Mouse (Mus musculus): Measurements from ENCODE around the gene Itpkc. TPM values are rescaled to one million over a fixed set of nuclear protein-coding genes. Genes with fewer than 3 reads are reported as not detected.

The Itpkc gene
- polyA plus RNA-seq, 1 experiment from 2014 or later: 11.6 TPM

DNA sequence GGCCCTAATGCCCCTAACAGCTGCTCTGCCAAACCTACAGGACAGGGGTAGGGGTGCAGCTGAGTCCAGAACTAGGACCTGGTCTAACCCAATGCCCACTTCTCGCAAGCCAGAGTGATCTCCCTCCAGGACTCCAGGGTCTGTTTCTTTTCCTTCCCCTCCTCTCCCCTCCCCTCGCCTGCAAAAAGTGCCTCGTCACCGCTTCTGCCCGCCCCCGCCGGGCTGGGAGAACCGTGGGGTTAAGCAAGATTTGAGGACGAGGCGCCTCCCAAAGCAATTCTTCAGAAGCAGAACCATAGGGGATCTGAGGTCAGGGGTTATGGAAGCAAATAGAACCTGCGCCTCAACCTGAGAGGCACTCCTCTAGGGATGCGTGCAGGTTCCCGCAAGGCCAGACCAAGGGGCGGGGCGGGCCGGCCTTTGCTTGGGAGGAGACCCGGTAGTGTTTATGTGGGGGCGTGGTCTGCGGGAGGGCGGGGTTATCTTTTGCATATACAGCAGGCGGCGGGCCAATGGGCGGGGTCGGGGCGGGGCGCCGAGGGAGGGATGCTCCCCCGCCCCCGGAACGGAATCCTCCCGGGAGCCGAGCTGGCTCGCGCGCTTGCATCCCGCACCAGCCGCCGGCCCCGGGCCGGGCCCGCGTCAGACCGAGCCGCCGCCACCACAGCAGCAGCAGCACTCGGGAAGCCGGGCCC, 29.9 kb upstream of the Itpkc start, which contains the start of gene Numbl:
Gene Numbl (plus strand): TSS at position 229 of the 695 bp plus-strand sequence.
- TF ChIP-seq CTCF (IDR thresholded peaks at IDR 0.05; ENCODE audit: low read depth) (no peak), EP300 (optimal IDR thresholded peaks at IDR 0.05) (no peak)
- ATAC-seq (ENCODE audit: low FRiP score, low TSS enrichment) (peak; percentile 86), DNase-seq (ENCODE audit: low spot score) (peak; percentile 98)
- H3K4me3 ChIP-seq (ENCODE audit: low read depth, low read length): peak within 1 kb of the TSS; percentile 81
- 0 out of 2 replicates have a peak, but pooled peaks cover 2% of the 10 kb centered on the region for H3K4me1 ChIP-seq (replicated peaks; ENCODE audit: control insufficient read depth, insufficient read depth)
- WGBS: under 1% methylated on average over 39 of the region's 47 CpGs
- peak within 1 kb of the TSS; percentile 92 for H3K9ac ChIP-seq (ENCODE audit: low read length)
- H3K9me3 ChIP-seq (ENCODE audit: control insufficient read depth, low read length): no peaks in the 10 kb centered on the region
- H3K27me3 ChIP-seq (ENCODE audit: control insufficient read depth, insufficient read depth, low read length): no peaks in the 10 kb centered on the region
- H3K27ac ChIP-seq (replicated peaks): peak within 1 kb of the TSS; percentile 87
- H3K36me3 ChIP-seq (ENCODE audit: control insufficient read depth, insufficient read depth, low read length): 0 out of 2 replicates have a peak, but pooled peaks cover 2% of the 10 kb centered on the region
- peak within 1 kb of the TSS; percentile 72 for H3K4me2 ChIP-seq (replicated peaks; ENCODE audit: low read depth)

- Histone ChIP-seq H3K36me3 (ENCODE audit: control insufficient read depth, insufficient read depth, low read length) (no peaks in the 10 kb centered on the region), H3K4me1 (replicated peaks; ENCODE audit: control insufficient read depth, insufficient read depth) (0 out of 2 replicates have a peak, but pooled peaks cover 2% of the 10 kb centered on the region), H3K9ac (ENCODE audit: low read length) (peak overlapping the region; percentile 58), H3K4me2 (replicated peaks; ENCODE audit: low read depth) (peak overlapping the region; percentile 72), H3K4me3 (ENCODE audit: low read depth, low read length) (peak overlapping the region; percentile 81), H3K27ac (replicated peaks) (peak overlapping the region; percentile 87), H3K9me3 (ENCODE audit: control insufficient read depth, low read length) (no peaks in the 10 kb centered on the region), H3K27me3 (ENCODE audit: control insufficient read depth, insufficient read depth, low read length) (no peaks in the 10 kb centered on the region)
- DNase-seq (ENCODE audit: low spot score): peak; percentile 32
- WGBS: 15% methylated on average over 2 of the region's 6 CpGs
- no peak for TF ChIP-seq EP300 (optimal IDR thresholded peaks at IDR 0.05)
- no peak for TF ChIP-seq CTCF (IDR thresholded peaks at IDR 0.05; ENCODE audit: low read depth)
- ATAC-seq (ENCODE audit: low FRiP score, low TSS enrichment): no peak
Measured at GRCm38 (mm10) chr7:27257852-27258204, 29.4 kb upstream of the Itpkc start.

GRCm38 (mm10) chr7:27257046-27257851, 28.8 kb upstream of the Itpkc start:
- DNase-seq (ENCODE audit: low spot score) (peak; percentile 61), ATAC-seq (ENCODE audit: low FRiP score, low TSS enrichment) (no peak; the same call in 1 of the 2 replicates)
- Histone ChIP-seq H3K9me3 (ENCODE audit: control insufficient read depth, low read length) (no peaks in the 10 kb centered on the region), H3K36me3 (ENCODE audit: control insufficient read depth, insufficient read depth, low read length) (no peaks in the 10 kb centered on the region), H3K27ac (replicated peaks) (peak overlapping the region; percentile 87), H3K9ac (ENCODE audit: low read length) (peak overlapping the region; percentile 31; the same call in 1 of the 2 replicates), H3K4me2 (replicated peaks; ENCODE audit: low read depth) (peak overlapping the region; percentile 72), H3K4me3 (ENCODE audit: low read depth, low read length) (peak overlapping the region; percentile 81), H3K27me3 (ENCODE audit: control insufficient read depth, insufficient read depth, low read length) (no peaks in the 10 kb centered on the region), H3K4me1 (replicated peaks; ENCODE audit: control insufficient read depth, insufficient read depth) (0 out of 2 replicates have a peak, but pooled peaks cover 2% of the 10 kb centered on the region)
- WGBS: 27% methylated on average over 27 of the region's 27 CpGs
- TF ChIP-seq CTCF (IDR thresholded peaks at IDR 0.05; ENCODE audit: low read depth) (0 out of 2 replicates have a peak, but pooled peaks have one; percentile 5), EP300 (optimal IDR thresholded peaks at IDR 0.05) (no peak)

DNA sequence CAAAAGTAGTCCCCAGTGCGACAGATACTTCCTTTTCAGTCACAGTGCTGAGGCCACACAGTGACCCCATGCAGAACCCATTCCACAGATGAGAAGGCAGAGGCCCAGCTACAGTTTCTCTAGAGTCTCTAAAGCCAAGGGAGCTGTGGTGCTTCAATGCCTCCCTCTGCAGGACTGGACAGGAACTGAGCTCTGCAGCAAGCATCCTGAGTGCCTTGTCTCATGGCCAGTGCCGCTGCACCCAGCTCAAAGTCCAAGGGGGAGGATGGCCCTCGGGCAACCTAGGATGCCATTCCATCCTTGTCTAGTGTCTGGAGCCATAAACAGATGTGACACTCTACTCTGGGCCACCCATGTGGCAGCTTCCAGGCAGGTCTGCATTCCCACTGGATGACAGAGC, 27.3 kb upstream of the Itpkc start:
- Histone ChIP-seq H3K4me1 (replicated peaks; ENCODE audit: control insufficient read depth, insufficient read depth) (0 out of 2 replicates have a peak, but pooled peaks cover 2% of the 10 kb centered on the region), H3K4me3 (ENCODE audit: low read depth, low read length) (no peak overlapping the region), H3K9ac (ENCODE audit: low read length) (no peak overlapping the region), H3K27ac (replicated peaks) (no peak overlapping the region), H3K27me3 (ENCODE audit: control insufficient read depth, insufficient read depth, low read length) (no peaks in the 10 kb centered on the region), H3K4me2 (replicated peaks; ENCODE audit: low read depth) (no peak overlapping the region), H3K9me3 (ENCODE audit: control insufficient read depth, low read length) (no peaks in the 10 kb centered on the region), H3K36me3 (ENCODE audit: control insufficient read depth, insufficient read depth, low read length) (no peaks in the 10 kb centered on the region)
- no peak for ATAC-seq (ENCODE audit: low FRiP score, low TSS enrichment)
- peak; percentile 76 for TF ChIP-seq CTCF (IDR thresholded peaks at IDR 0.05; ENCODE audit: low read depth)
- TF ChIP-seq EP300 (optimal IDR thresholded peaks at IDR 0.05): no peak
- WGBS: 68% methylated on average over 3 of the region's 3 CpGs
- peak; percentile 55 for DNase-seq (ENCODE audit: low spot score)

DNA sequence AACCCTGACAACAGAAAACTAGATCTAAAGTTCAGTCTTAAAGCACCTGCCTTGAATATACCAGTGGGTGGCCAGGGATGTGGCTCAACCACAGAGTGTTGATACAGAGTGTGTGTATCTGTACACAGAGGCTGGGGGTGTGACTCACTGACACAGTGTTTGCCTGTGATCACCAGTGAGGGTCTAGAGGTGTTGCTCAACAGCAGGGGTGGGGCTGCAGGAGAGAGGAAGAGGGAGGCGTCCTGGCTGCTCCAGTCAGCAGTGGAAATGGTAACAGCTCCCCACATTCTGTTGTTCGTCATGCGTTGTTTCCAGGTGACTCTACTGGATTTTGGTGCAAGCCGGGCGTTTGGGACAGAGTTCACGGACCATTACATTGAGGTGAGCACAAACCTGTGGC, 23.5 kb upstream of the Itpkc start:
- Histone ChIP-seq H3K4me1 (replicated peaks; ENCODE audit: control insufficient read depth, insufficient read depth) (no peaks in the 10 kb centered on the region), H3K4me2 (replicated peaks; ENCODE audit: low read depth) (no peak overlapping the region), H3K4me3 (ENCODE audit: low read depth, low read length) (no peak overlapping the region), H3K9me3 (ENCODE audit: control insufficient read depth, low read length) (no peaks in the 10 kb centered on the region), H3K27me3 (ENCODE audit: control insufficient read depth, insufficient read depth, low read length) (no peaks in the 10 kb centered on the region), H3K9ac (ENCODE audit: low read length) (no peak overlapping the region), H3K27ac (replicated peaks) (peak overlapping the region; percentile 63), H3K36me3 (ENCODE audit: control insufficient read depth, insufficient read depth, low read length) (peaks cover under 1% of the 10 kb centered on the region; the same call in 1 of the 2 replicates)
- TF ChIP-seq CTCF (IDR thresholded peaks at IDR 0.05; ENCODE audit: low read depth): 0 out of 2 replicates have a peak, but pooled peaks have one; percentile 2
- TF ChIP-seq EP300 (optimal IDR thresholded peaks at IDR 0.05): no peak
- 59% methylated on average over 6 of the region's 6 CpGs for WGBS
- ATAC-seq (ENCODE audit: low FRiP score, low TSS enrichment) (peak; percentile 95), DNase-seq (ENCODE audit: low spot score) (peak; percentile 85)
